Mouse (Mus musculus) brain, embryonic 14.5 days (tissue): ENCODE results near the gene Kcnh2.

ENCODE experiments used
- CTCF ChIP-seq: fragments of 200-500 bp; IDR thresholded peaks from 2 replicates; pipeline ENCODE4 v1.5.1; 2012; ENCODE audit warnings: inconsistent platforms, mild to moderate bottlenecking, moderate library complexity, borderline replicate concordance; ENCODE audit not compliant: insufficient read depth, insufficient read length; ENCODE audit errors: extremely low read depth
- POLR2A ChIP-seq: fragments of 200-500 bp; IDR thresholded peaks from 2 replicates; pipeline ENCODE4 v1.6.1; 2012; ENCODE audit warnings: mild to moderate bottlenecking, inconsistent platforms, borderline replicate concordance; ENCODE audit not compliant: poor library complexity, insufficient read depth, insufficient read length, severe bottlenecking; ENCODE audit errors: extremely low read depth

DNA sequence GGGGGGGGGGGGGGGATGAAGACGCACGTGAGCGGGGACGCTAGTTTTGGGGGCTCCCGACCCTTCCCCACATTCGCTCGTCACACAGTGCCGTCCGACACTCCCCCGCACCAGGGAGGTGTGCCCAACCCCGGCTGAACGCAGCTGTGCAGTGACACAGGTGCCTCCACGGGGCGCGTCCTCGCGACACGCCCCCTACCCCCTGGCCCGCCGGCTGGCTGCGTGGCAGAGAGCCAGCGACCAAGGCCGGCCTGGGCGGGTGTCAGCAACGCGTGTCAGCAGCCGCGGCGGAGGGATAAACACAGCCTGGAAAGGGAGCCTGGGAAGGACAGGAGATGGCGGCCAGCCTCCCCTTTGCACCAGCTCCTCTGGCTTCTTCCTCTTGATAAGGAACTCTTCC is 2.9 kb downstream of the Kcnh2 start:
- TF ChIP-seq CTCF: no peak
- TF ChIP-seq POLR2A: no peak
